Mouse (Mus musculus) splenic B cell, adult 2 months (primary cell): ENCODE results near the gene Olfml2a.

Experiments
- DNase-seq: peaks from one replicate; pipeline ENCODE4 v3.0.0-alpha.2; 2011; ENCODE audit warnings: low read depth, low spot score
- H3K27me3 ChIP-seq: 2 replicates; pipeline ENCODE4 v1.6.1; 2012; ENCODE audit warnings: mild to moderate bottlenecking, low read length, moderate library complexity, mixed read lengths; ENCODE audit not compliant: control insufficient read depth, poor library complexity, insufficient read depth, severe bottlenecking
- H3K36me3 ChIP-seq: 2 replicates; pipeline ENCODE4 v1.6.1; 2012; ENCODE audit warnings: mild to moderate bottlenecking, low read length, moderate library complexity, mixed read lengths; ENCODE audit not compliant: control insufficient read depth, poor library complexity, insufficient read depth, severe bottlenecking

The Olfml2a gene

DNA sequence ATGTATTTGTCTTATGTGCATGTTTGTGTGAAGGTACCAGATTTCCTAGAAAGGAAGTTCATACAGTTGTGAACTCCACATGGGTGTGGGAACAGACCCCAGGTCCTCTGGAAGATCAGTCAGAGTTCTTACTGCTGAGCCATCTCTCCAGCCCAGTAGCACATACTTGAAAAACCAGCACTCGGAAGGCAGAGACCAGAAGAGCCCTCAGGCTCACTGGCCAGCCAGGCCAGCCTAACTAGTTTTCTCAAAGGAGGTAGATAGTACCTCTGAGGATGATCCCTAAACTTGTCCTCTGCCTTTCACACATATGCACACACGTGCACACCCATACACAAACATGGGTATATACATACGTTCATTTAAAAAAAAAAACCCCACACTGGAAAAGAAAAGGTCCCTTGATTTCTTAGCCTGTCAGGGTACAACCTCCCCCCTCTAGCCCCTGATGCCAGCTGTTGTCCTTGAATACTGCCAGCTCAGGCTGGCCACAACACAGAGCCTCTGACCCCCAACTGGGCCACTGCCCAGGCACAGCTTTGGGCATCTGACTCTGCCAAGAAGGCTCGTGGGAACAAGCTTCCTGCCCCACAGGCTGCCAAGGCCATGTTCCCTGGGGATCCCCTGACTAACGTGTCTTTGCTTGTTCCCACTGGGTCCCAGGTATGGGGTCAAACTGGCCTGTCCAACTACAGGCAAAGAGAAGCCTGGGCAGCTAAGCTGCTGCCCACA lies 21.5 kb downstream of the Olfml2a start:
- Histone ChIP-seq H3K36me3 (no peaks in the 10 kb centered on the region), H3K27me3 (no peaks in the 10 kb centered on the region)
- no peak for DNase-seq

DNA sequence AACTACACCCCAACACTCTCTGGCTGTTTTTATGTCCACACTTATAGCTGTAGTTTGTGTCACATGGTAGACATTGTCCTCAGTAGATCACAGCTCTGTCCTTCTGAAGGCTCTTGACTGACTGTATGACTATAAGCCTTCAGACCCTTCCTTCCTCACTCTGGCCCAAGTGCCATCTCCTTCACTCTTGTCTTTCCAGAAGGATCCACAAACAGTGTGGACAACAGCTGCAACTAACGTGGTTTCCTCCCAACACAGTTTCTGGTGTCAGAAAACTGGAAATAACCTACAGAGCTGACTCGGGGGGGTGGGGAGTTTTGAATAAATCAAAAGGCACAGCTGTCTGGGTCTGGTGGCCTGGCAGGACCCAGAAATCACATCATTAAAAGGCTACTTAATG lies 24.3 kb downstream of the Olfml2a start:
- no peak for DNase-seq
- no peaks in the 10 kb centered on the region for H3K36me3 ChIP-seq
- no peaks in the 10 kb centered on the region for H3K27me3 ChIP-seq

GRCm38 (mm10) chr2:38957671-38958223 lies 26.0 kb downstream of the Olfml2a start:
- no peaks in the 10 kb centered on the region for H3K36me3 ChIP-seq
- H3K27me3 ChIP-seq, result no peaks in the 10 kb centered on the region
- DNase-seq, result no peak

- no peaks in the 10 kb centered on the region; the same call in 1 of the 2 replicates for H3K27me3 ChIP-seq
- DNase-seq, result no peak
- H3K36me3 ChIP-seq, result no peaks in the 10 kb centered on the region
Observed at GRCm38 (mm10) chr2:38964198-38964597, 32.4 kb downstream of the Olfml2a start.

DNA sequence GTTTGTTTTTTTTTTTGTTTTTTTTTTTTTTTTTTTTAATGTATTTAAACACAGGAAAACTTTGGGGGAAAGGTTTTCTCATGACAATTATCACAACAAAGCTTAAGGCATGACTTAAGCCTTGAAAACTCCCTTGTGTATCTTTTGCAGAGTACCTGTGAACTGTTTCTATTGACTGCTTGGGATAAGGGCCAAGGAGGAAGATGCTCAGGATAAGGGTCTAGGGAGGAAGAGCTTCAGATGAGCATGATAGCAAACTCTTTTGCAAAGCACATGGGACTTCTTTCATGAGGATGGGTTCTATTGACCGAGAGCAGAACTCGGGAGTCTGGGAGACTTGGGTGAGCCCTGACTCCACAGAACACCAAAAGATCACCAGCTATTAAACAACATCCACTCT lies 37.9 kb downstream of the Olfml2a start:
- Histone ChIP-seq H3K36me3 (no peaks in the 10 kb centered on the region), H3K27me3 (no peaks in the 10 kb centered on the region; the same call in 1 of the 2 replicates)
- no peak for DNase-seq

GRCm38 (mm10) chr2:38970057-38970456 lies 38.3 kb downstream of the Olfml2a start:
- Histone ChIP-seq H3K27me3 (no peaks in the 10 kb centered on the region; the same call in 1 of the 2 replicates), H3K36me3 (no peaks in the 10 kb centered on the region)
- DNase-seq, result no peak

DNA sequence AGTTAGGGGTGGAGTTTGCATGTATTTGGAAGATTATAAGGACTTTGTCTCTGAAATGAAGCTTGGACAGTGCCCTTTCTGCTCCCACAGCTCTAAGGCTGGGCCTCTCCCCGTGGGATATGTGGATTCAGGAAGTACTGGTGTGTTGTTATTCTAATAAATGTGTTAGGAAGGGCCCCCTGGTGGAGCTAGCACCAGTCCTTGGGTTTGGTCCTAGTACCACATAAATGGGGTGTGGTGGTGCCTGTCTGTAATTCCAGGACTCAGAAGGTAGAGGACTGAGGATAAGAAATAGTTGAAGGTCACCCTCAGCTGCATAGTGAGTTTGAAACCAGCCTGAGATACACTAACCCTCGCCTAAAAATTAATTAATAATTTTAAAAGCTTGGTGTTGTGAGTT lies 41.4 kb downstream of the Olfml2a start:
- H3K36me3 ChIP-seq, result no peaks in the 10 kb centered on the region
- DNase-seq, result no peak

GRCm38 (mm10) chr2:38973701-38974100 lies 41.9 kb downstream of the Olfml2a start:
- no peaks in the 10 kb centered on the region for H3K27me3 ChIP-seq
- H3K36me3 ChIP-seq, result no peaks in the 10 kb centered on the region
- DNase-seq, result no peak

More for the DNA sequence above, 41.4 kb downstream of the Olfml2a start:
- no peaks in the 10 kb centered on the region for H3K27me3 ChIP-seq

DNA sequence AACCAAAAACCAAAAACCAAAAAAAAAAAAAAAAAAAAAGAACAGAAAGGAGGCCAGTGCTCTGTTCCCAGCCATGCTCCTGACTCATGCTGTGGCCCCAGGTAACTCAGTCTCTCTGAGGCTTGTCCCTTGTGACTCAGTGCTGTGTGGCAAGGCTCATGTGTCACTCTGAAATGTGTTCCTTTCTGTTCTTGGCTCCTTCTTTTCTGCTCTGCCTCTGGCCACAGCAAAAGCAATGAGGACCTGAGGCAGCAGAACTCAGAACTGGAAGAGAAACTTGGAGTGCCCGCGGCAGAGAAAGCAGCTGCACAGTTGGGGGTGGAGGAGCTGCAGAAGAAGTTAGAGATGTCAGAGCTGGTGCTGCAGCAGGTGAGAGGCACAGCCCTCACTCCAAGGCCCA lies 42.4 kb downstream of the Olfml2a start:
- no peak for DNase-seq
- Histone ChIP-seq H3K27me3 (no peaks in the 10 kb centered on the region), H3K36me3 (no peaks in the 10 kb centered on the region)

- H3K36me3 ChIP-seq, result no peaks in the 10 kb centered on the region
- DNase-seq, result no peak
- no peaks in the 10 kb centered on the region for H3K27me3 ChIP-seq
Observed at GRCm38 (mm10) chr2:38975181-38975580, 43.4 kb downstream of the Olfml2a start.

DNA sequence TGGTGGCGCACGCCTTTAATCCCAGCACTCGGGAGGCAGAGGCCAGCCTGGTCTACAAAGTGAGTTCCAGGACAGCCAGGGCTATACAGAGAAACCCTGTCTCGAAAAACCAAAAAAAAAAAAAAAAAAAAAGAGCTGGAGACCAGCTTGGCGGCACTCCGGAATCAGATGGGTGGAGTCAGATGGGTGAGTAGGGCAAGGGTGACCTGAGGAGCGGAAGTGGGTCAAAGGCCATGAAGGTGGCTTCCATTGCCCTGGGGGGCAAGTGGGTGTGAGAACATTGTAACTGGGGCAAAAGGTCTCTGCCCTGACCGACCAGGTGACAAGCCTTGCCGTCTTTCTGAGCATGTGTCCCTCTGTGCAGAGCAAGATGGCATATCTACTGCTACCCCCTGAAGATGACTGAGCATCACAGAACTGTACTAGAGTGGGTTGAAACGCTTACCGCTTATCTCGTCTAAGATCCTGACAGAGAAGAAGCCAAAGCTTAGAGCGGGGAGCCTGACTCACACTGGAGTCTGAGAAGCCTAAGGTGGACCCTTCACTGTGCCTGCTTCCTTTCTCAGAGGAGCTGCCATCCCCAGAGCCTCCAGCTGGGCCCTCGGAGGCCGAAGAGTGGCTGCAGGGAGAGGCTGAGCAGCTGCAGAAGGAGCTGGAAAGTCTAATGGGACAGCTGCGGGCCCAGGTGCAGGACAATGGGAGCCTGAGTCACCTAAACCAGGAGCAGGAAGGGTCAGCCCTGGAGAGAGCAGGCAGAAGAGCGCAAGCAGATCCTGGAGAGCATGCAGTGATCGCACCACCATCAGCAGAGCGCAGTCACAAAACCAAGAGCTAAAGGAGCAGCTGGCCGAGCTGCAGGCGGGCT lies 44.4 kb downstream of the Olfml2a start:
- no peaks in the 10 kb centered on the region for H3K27me3 ChIP-seq
- no peaks in the 10 kb centered on the region for H3K36me3 ChIP-seq
- no peak for DNase-seq

DNA sequence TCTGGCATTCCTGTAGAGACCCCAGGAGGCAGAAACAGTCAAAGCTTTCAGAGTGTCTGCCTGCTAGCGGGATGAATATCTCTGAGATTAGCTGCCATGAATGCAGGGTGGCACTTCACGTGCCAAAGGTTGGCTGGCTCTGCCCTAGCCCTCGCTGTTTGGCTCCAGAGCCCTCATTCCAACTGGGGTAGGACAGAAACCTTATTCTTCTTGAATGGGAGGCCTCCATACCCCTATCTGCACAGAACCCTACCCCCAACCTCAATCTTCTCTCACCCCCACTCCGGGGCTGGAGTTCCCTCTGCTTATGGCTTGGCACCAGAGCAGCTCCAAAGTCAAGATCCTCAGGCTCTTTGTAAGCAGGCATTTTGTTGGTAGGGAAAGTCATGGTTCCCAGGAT lies 46.1 kb downstream of the Olfml2a start:
- DNase-seq, result no peak
- Histone ChIP-seq H3K36me3 (no peaks in the 10 kb centered on the region), H3K27me3 (no peaks in the 10 kb centered on the region)

GRCm38 (mm10) chr2:38983456-38983855 lies 51.7 kb downstream of the Olfml2a start:
- Histone ChIP-seq H3K27me3 (no peaks in the 10 kb centered on the region), H3K36me3 (no peaks in the 10 kb centered on the region)
- DNase-seq, result peak; percentile 31

- Histone ChIP-seq H3K36me3 (no peaks in the 10 kb centered on the region), H3K27me3 (no peaks in the 10 kb centered on the region)
- no peak for DNase-seq
Observed at GRCm38 (mm10) chr2:38986580-38986979, 54.8 kb downstream of the Olfml2a start.

GRCm38 (mm10) chr2:38987371-38987770 lies 55.6 kb downstream of the Olfml2a start:
- Histone ChIP-seq H3K27me3 (no peaks in the 10 kb centered on the region), H3K36me3 (no peaks in the 10 kb centered on the region)
- DNase-seq, result no peak
